Mouse (Mus musculus) urinary bladder, postnatal 10 days (tissue): ENCODE results near the gene Lrrc19.
"Not testable (repeated sequence)": the region's sequence is repeated elsewhere in the genome, so short reads cannot be mapped to it uniquely, and the experiment has no call there.

Experiments
- DNase-seq: peaks from one replicate; pipeline ENCODE4 v3.0.0; 2022; ENCODE audit warnings: low spot score

Lrrc19 gene

DNA sequence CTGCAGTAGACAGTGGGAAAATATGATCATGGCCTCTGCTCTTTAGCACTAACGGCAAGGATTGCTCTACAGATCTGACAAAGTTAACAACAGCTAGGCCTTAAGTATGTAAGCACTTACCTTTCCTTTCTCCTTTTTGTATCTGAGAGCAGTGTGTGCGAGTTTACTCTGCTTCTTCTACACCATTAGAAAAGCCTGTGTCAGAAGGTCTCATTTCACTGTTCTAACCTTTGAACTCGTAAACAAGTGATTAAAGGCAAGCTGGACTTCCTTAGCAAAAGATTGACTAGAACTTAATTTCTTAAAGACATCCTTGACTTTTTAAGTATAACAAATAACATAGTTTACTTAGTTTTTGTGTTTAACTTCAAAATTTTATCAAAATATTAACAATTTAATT is at the start of gene Lrrc19:
Gene Lrrc19 (minus strand): TSS at position 225 of the 400 bp plus-strand sequence.
- DNase-seq, result no peak

DNA sequence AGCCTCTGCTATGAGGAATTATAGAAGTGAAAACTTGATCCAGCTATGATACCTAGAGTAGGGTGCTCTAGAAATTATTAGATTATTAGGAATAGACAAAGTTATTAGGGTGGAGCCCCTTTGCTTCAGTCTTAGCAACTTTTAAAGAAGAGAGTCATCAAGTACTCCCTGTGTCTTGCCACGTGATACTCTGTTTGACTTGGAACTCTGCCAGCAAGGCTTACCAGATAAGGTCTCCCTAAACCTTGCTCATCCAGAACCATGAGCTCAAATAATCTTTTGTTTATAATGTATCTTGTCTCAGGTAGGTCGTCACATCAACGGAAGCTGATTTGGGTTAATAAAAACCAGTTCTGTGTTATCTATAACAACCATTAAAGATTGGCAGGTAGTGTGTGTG is 46.4 kb upstream of the Lrrc19 start:
- no peak for DNase-seq

DNA sequence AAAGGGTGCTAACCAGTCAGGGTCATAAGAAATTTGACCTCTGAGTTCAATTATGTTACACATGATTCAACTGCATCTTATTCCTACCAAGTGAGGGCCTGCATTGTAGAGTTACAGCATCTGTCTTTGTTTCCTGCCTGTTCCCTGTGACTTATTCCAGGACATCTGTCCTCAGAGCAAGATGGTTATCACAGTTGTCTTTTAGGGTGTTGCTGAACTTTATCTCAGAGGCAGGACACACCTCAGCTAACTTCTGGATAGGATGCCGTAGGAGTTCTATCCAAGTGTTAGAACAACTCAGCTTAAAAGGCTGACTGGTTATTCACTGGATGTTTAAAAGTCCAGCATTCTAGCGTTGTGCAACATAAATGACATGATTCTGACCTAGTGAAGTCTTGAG is 42.2 kb upstream of the Lrrc19 start:
- no peak for DNase-seq

DNA sequence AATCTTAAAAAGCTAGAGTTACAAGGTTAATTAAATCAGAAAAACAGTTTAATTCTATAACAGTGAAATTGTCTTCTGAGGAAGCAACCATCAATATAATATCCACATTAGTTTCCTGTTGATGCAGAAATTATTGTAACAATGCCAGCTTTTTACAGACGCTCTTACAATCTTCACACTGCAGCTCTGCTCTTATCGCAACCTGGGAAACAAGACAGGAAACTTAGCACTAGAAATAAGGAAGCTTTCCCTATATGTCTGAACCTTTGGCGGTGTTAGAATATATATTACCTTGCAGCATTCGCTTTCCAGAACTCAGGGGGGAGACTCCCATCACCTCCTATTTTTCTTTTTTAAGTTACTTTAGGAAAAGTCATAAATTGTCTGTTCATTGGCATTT is 41.1 kb upstream of the Lrrc19 start:
- no peak for DNase-seq

DNA sequence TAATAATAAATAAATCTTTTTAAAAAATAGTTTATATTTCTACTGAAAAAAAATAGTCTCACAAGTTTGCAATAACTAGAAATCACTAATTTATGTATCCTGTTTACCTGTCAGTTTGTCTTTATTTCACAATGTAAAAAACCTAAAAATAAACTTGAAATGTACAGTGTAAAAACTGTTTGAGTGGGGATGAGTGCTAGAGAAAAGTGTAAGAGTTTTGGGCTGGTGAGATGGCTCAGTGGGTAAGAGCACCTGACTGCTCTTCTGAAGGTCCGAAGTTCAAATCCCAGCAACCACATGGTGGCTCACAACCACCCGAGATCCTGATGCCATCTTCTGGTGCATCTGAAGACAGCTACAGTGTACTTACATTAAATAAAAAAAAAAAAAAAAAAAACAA is 39.9 kb upstream of the Lrrc19 start:
- not testable (repeated sequence) for DNase-seq

DNA sequence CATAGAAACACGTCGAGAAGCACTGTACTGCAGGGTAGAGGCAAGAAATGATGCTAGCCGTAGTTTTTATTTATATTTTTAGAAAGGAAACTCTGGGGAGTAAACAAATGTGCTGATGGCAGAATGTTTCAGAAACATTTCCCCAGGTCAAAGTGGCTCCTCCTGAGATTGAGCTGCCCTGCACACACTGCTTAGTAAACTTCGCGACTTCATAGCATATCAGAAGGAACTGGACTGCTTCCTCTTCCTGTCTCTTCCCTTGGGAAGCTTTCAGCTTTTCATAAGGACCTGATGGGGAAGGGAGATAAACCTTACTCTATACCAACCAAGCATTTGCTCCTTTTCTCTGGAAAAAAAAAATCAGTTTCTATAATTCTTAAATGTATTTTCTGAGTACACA is 33.4 kb upstream of the Lrrc19 start:
- no peak for DNase-seq

DNA sequence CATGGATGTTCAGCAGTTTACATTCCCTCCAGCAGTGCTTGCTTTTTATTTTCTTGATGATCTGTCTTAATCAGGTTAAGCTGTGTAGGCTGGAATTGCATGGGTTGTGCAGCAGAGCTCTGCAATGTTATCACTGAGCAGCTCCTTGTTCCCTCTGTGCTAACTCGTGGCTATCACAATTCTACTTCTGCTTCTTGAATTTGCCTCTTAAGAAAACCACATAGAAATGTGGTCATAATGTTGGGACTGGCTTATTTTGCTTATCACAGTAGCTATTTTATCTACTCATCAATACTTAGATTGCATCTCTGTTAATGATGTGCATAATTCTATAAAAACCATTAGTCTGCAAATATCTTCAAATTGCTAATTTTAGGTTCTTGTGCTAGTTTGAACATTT is 32.1 kb upstream of the Lrrc19 start:
- DNase-seq, result no peak

DNA sequence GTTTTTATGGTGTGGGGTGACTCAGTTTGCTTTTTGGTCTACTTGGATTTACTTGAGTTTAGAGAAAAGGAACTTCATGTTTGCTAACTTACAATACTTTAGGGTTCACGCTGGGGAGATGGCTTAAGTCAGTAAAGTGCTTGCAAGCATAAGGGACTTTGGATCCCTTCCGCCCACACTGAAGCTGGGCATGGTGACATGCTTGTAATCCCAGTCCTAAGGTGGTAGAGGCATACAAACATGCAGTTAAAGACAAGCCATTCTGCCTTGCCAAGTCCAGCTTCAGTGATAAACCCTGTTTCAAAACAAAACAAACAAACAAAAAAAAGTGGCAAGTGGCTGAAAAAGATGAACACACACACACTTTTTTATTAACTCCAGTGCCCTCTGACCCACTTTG is 31.2 kb upstream of the Lrrc19 start:
- no peak for DNase-seq

DNA sequence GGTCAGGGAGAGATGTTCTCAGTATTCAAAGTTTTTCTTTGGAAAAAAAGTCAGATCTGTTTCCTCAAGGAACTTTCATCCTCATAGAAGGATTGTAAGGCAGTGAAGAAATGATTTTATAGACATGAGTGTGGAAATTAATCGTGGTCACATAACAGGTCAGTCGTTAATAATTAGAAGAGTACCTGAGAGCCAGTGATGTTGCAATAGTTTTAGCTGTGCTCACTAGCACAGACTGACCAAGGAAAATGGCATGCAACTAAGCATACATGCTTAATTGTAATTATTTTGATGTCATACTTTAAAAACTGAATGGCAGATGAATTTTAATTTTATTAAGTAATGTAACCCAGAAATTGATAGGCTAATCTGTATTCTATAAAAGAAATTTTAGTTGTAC is 30.7 kb upstream of the Lrrc19 start:
- DNase-seq, result no peak

DNA sequence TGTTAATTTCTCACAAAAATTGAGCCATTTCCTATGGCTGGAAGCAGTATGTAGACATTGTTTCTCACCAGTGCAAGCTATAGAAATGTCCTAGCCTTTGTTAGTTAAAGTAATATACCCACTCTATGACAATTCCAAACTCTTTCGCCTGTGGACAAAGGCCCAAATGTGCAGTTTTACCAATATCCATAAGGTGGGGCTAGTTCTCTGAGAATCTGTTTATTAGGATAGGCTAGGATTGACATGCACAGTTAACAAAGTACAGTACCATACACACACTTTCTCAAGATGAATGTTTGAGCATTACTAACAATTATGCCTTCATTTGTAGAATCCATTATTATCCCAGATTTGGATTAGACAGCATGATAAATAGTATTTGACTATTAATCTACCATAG is 19.8 kb upstream of the Lrrc19 start:
- no peak for DNase-seq

DNA sequence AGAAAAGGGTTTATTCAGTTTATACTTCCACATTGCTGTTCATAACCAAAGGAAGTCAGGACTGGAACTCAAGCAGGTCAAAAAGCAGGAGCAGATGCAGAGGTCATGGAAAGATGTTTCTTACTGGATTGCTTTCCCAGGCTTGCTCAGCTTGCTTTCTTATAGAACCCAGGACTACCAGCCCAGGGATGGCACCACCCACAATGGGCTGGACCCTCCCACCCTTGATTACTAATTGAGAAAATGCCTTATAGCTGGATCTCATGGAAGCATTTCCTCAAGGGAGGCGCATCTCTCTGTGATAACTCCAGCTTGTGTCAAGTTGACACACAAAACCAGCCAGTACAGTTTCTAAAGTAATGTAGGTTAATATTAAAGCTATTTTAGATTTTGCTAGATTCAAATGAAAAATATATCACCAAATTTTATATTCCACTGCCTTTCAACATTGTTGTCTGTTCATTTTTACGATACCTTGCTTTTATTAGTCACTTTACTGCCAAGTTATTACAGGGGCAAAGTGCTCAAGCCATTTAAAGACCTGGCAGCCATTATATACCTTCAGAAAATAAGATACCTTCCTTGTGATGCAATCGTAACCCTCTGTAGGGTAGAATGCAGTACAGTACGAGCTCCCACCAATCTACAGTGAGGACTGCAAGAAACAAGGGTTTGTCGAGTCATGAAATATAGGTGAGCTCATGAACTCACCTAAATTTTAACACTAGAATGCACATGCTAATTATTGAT is 657 bp upstream of the Lrrc19 start:
- not testable (repeated sequence) for DNase-seq

DNA sequence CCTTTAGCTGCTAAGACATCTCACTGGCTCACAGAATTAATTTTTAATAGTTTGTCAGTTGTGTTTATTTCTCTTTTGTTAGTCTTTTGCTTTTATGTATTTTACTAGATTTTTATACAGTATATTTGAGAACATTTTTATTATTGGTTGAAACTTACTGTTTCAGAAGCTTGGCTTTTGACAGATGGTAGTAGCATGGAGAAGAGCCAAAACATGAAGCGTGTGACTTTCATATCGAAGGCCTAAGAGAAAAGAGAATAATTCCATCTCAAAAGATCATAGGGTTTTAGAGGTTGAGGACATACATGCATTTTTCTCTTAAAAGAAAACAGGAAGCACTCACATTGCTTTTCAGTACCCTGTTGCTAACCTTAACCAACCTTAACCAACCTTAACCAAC is 6.8 kb downstream of the Lrrc19 start:
- DNase-seq, result no peak

DNA sequence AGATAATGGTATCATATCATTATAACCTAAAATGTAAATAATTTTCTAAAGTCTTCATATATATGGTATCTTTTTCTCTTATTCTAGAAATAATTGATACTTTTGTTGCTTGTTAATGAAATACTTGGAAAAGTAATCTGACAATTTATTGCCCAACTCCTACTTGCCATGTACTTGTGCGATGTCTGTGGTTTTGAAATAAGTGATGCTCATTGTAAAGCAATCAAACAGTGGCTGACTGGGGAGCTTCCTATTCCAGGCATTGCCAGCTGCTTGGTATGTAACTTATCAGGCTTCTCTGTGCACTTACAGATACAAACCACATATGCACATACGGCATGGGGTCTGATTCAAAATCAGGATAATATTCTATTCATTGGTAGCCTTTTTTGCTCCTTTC is 29.9 kb downstream of the Lrrc19 start:
- no peak for DNase-seq

DNA sequence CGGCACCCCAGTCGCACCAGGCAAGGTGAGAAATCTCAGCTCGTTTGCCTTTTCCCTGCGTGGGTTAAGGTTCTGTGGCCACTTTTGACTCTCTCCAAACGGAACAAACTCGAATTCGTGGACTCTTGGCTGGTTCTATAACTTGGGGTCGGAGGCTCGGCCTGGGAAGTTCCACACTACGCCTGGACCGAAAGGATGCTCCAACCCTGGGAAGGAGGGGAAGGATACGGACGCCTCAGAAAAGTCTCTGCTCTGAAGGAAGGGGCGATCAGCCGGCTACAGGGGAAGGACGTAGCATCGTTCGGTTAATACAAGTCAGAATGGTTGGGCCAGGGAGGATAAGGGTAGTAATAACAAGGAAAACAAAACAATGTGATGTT is 35.3 kb downstream of the Lrrc19 start:
- DNase-seq, result no peak

DNA sequence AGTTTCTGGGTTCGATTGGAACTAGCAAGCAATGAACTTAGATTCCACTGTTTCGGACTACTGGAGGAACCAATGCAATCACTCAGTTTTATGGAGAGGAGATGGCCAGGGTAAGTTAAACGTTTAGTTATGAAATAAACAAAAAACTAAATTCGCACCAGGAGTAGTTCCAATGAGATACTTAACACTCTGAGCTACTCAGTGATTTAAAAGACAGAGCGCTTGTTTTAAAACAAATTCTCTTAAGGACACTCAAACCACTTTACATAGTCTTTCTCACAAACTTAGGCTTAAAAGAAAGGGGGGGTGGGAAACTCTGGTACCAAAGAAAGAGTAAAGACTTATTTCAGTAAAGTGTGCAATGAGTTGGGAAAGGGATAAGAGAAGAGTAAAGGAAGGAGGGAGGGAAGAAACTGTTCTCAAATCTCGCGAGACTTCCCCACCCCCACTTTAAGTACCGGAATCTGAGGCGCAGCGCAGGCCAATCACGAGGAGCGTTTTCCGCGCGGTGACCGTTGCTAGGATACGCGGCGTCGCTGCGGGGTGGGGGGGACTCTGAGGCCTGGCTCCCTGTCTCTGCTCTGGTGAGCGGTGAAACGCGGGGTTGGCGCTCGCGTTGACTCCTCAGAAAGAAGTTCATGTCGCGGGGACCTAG is 35.8 kb downstream of the Lrrc19 start, which contains the start of gene Ift74:
Gene Ift74 (plus strand): TSS at position 520 of the 655 bp plus-strand sequence.
- DNase-seq, result peak; percentile 69

DNA sequence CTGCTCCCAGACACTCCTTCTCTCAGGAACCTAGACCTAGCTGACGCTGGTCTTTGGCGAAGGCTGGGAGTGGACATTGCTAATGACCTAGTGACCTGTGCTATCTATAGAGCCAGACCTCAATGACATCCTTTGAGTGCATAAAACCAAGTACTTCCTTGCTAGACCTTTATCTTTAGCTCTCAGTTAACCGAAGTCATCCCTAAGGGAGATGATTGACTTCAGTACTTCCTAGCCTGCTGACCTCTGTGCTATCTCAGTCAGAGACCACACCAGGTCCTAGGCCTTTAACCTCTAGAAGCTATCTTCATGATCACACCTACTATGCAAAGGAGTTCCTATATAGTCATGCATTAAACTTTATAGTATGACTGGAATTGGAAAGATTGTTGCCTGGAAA is 39.6 kb downstream of the Lrrc19 start:
- no peak for DNase-seq

DNA sequence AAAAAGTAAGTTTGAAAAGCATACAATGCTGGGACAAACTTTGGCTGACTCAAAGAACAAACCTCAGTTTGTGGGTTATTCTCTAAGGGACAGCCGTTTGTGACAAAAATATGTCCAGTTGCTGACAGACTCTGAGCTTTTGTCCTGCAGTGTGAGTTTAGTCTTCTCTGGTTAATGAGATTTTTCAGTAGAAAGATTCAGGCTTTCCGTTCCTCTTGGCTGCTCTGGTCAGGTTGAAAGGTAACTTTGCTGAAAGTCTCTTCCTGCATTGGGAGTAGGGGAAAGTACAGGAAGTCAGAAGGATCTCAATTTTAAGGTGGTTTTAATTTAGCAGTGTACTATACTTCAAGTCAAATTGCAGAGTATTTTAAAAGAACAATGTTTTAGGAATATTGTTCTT is 44.4 kb downstream of the Lrrc19 start:
- no peak for DNase-seq

DNA sequence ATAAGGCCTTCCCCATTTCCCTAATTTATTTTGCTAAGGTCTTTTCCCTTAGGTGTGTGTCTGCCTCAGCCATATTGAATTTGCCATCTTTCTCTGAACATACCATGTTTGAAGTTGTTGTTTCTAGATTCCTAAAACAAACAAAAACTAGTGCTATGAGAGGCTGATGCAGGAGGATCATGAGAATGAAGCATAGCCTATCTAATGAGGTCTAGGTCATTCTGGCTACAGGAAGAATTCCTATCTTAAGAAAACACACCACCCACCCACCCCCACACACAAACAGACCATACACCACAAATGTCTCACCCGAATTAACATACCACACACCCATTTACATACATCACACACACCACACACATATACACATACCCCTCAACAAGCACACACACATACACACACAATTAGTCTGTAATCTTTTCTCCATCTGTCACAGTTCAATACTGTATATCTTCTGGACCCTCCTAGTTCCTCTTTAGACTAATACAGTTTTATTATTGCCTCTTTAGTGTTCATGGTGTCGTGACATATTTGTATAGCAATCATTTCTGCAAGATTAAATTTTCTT is 45.4 kb downstream of the Lrrc19 start:
- DNase-seq, result no peak

DNA sequence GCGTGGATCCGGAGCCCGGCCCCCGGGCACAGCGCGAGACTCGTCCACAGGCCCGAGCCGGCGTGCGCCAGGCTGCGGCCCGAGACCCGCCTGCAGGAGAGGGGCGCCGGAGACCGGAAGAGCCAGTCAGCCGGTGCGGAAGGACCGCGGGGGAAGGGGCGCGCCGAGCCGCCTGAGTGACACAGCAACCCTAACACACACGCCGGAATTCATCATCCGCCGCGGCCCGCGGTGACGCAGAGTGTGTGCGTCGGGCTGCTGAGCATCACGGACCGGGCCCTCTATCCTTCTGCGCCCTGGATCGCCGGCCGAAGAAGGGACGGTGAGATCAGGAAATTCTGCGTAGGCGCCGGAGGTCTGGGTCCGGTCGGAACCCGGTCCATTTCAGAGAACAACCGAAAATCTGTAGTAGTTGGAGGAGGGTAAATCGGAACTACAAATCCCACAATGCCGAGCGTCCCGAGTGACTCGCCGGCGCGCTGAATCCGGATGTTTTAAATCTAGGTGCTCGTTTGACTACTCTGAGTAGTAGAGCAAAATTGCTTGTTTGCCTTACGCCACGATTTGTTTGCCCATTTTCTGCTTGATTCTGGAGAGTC is 46.8 kb downstream of the Lrrc19 start, which contains the start of gene Plaa:
Gene Plaa (minus strand): TSS at position 214 of the 599 bp plus-strand sequence.
- DNase-seq, result peak; percentile 66

DNA sequence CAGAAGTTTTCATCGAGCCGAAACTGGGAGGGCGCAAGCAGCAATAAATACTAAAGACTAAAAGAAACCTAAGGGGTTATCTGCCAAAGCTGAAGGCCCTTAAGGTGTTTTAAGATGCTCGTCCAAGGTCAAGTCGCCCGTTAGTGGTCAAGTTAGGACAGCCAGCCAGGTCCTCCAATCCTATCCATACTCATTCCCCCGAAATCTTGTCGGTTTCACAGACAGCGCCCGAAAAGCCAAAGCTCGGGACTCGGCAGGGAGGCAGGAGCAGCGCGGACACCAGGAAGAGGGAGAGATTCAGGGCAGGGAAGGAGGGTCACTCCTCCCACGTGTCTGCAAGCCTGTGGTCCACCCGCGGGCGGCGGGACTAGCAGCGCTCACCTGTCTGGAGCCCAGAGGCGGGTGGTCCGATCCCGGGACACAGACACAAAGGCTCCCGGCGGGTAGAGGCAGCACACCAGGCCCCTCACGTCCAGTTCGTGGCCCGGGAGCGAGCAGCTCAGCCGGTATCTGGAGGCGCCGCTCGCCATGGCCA is 47.4 kb downstream of the Lrrc19 start:
- DNase-seq, result peak; percentile 10

DNA sequence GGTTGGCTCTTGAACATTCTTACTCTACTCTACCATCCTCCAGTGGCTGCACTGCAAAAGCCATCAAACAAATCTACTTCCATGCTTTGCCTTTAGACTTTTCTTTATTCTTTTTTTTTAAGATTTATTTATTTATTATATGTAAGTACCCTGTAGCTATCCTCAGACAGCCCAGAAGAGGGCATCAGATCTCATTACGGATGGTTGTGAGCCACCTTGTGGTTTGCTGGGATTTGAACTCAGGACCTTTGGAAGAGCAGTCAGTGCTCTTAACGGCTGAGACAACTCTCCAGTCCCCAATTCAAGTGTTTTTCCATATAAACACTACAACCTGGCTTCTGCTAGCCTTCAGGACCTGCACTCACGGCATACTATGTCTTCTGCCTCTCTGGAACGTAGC is 48.5 kb downstream of the Lrrc19 start:
- no peak for DNase-seq

DNA sequence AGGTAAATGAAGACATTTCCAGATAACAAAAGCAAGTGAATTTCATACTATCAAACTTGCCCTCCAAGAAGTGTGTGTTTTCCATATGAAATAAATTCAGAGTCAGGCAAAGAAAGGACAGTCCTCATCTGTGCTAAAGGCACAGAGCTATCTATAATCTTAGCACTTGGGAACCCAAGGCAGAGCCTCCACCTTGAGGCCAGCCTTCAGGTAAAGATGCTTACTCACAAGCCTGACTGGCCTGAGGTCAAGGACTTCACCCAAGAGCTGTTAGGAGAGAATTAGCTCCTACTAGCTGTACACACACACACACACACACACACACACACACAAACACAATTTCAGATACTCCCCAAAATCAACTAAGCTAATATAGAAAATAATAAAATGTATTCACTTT is 57.2 kb downstream of the Lrrc19 start:
- no peak for DNase-seq
